Mouse (Mus musculus): Measurements from ENCODE around the gene Gm15217.

The Gm15217 gene

GRCm38 (mm10) chr14:46398091-46398695 is 19.0 kb downstream of the Gm15217 start:
- DNase-seq = no peak

GRCm38 (mm10) chr14:46399925-46400324 is 20.7 kb downstream of the Gm15217 start:
- DNase-seq = no peak

DNA sequence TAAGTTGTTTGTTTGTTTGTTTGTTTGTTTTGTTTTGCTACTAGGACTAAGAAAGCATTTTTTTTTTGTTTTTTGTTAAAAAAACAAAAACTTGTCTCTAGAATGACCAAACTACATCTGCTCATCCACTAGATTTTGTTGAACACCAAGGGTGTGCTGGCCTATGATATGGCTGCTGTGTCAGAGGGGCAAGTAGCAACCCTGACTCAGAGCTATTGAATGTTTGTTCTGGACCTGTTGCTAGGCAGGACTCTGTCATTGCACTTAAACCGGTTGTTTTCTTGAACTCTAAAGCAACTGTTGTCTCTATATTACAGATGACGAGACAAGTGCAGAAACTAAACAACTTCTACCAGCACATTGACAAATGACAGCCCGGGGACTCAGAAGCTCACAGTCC is 29.1 kb downstream of the Gm15217 start:
- DNase-seq = no peak

- DNase-seq = no peak
These were observed 29.8 kb downstream of the Gm15217 start for GRCm38 (mm10) chr14:46409016-46409415.

DNA sequence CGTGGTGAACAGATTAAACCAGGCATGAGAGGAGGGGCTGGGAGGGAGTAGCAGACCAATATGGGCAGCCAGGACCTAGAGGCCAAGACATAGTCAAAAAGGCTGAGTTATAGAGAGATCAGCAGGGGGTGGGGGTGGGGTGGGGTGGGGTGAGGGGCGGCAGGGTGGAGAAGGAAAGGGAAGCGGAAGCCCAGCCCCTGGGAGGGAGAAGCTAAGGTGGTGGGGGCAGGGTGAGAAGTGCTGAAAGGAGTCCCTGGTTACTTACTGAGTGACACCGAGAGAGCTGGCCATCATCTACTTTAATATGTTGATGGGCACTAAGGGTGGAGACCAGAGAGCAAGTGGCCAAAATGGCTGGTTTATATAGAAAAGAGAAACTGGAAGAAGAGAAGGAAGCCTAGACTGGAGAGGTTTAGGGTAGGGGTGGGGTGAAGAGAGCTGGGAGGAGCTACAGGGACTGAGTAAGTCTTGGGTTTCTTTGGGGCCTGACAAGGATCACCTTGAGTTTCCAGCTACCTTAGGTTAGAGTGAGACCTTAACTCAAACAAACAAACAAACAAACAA is 31.4 kb downstream of the Gm15217 start:
- no peak for DNase-seq

DNA sequence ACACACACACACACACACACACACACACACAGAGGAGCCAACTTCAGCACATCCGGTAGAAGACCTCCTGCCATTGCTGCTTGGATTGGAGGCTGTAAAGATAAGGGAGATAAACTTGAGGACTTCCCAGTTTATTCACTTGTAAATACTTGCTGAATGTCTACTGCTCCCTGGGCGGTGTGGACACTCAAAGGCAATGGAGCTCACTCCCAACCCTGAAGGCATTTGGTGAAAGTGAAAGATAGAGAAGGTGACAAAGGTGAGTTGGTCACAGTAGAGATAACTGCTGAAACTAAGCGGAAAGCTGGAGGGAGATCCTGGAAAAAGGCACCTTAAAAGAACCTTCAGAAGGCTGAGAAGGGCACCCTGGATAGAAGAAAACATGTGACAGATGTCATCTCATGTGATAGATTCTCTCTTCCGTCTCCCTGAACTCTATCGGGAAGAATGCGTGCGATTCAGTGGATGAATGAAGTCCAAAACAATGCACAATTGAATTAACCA is 33.3 kb downstream of the Gm15217 start:
- DNase-seq = no peak

DNA sequence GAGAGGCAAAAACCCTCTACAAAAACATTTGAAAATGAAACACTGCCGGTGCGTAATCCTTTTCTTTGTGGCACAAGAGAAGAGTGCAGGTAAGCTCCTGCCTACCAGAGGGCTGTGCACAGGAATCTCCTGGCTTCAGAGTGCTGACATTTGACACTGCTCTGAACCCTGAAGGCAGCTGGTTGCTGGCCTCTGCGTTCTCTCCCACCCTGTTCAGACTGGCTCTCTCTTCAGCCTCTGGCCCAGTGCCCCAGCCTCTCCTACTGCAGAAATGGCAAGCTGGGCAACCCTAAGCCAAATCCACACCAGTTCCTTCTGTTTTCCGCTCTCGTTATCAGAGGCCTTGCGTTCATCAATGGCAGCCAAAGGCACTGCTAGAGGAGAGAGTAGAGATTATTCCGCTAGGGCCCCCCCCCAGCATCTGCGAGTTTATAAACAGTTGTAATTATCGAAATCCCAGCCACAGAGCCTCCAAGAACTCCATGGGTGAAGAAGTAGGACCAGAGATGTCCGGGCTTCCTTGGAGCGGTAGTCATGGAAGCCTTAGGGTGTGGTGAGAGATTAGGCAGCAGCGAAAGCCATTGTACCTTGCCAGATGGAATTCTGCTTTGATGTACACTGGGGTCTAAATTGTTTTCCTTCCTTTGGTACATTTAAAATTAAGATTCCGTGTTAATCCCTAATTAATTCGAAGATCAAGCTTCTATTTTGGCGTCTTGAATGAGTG is 39.3 kb downstream of the Gm15217 start:
- DNase-seq = no peak

GRCm38 (mm10) chr14:46419269-46419668 is 40.1 kb downstream of the Gm15217 start:
- DNase-seq = no peak

DNA sequence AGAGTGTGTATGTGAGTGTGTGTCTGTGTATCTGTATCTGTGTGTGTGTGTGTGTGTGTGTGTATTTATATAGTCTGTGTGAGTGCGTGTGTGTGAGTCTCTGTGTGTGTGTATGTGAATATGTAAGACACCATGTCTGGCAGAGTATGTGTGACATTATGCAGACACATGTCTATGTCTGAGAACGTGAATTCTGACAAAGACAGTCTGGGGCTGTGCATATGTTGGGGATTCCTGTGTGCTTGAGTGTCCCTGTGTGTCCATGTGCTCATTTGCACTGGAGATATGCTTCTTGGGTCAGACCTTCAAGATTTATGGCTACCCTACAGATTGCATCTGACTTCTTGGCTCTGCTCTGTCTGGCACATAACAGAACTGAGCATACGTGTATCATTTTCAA is 42.6 kb downstream of the Gm15217 start:
- no peak for DNase-seq

DNA sequence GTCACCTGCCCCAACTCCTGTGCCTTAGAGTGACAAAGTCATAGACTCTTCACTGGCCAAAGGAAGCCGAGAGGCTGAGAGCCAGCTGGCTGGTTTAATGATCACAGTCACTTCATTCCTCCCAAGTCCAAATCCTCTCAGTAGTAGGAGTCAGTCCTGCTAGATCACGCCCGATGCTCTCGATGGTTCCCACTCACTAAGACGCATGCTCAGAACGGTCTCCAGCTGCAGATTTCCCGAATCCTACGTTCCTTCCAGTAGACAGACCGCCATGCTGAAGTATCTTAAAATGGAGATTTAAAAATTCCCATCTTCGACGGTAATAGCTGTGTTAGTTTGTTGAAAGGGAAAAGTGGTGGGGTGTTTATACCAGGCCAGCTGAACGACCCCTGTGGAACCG is 48.0 kb downstream of the Gm15217 start:
- DNase-seq = no peak

GRCm38 (mm10) chr14:46430231-46430630 is 51.0 kb downstream of the Gm15217 start:
- no peak for DNase-seq
